Mouse (Mus musculus): ENCODE data around the gene Htra1.

- TF ChIP-seq POLR2A (IDR thresholded peaks at IDR 0.05; ENCODE audit: insufficient read depth, low read length) = no peak
- TF ChIP-seq EP300 (IDR thresholded peaks at IDR 0.05; ENCODE audit: insufficient read depth, low read depth, low read length) = no peak
- TF ChIP-seq CTCF (IDR thresholded peaks at IDR 0.05; ENCODE audit: low read depth, low read length) = no peak
Measured at GRCm38 (mm10) chr7:130977794-130978521, 42.0 kb downstream of the Htra1 start.
